ENCODE assay signal across 13 mouse cellular contexts in genomic region chr17:25968176-25968575, GRCm38 (mm10). TPM values are rescaled to one million over a fixed set of nuclear protein-coding genes. Genes with fewer than 3 reads are reported as not detected.
A peak's percentile ranks its signal among the peaks of the same experiment; 100 is the strongest.
DNase-seq lines count a peak whose midpoint lies in the region; ATAC-seq and TF ChIP-seq lines count a peak whose summit lies in the region.
"Had no signal": no experiment of that assay in that cellular context is flagged by ENCODE, and none has a peak within 500 bp of the region (broad histone marks: within the 10 kb centered on the region; RNA-seq: fewer than 3 reads in every experiment).

No protein-coding gene starts in this region.

- no peak for TF ChIP-seq EP300 in liver, postnatal 0 days (IDR thresholded peaks at IDR 0.05; ENCODE audit: low read depth)
- TF ChIP-seq EP300 in stomach, postnatal 0 days (optimal IDR thresholded peaks at IDR 0.05), result no peak

- 71% methylated on average over 1 of the region's 1 CpGs for WGBS in hindbrain, postnatal 0 days
- WGBS in hindbrain, embryonic 11.5 days, result 72% methylated on average over 1 of the region's 1 CpGs
- WGBS in kidney, postnatal 0 days, result 61% methylated on average over 1 of the region's 1 CpGs
- WGBS in liver, postnatal 0 days (ENCODE audit: insufficient replicate concordance), result 40% methylated on average over 1 of the region's 1 CpGs
- WGBS in stomach, postnatal 0 days, result 61% methylated on average over 1 of the region's 1 CpGs

- H3K27ac ChIP-seq in hindbrain, postnatal 0 days, result 0 out of 2 replicates have a peak overlapping the region, but pooled peaks have one; percentile 4
- H3K27ac ChIP-seq in hindbrain, embryonic 11.5 days (ENCODE audit: low read depth, low read length), result no peak overlapping the region
- no peak overlapping the region for H3K27ac ChIP-seq in kidney, postnatal 0 days
- peak overlapping the region; percentile 37; the same call in 1 of the 2 replicates for H3K27ac ChIP-seq in liver, postnatal 0 days (ENCODE audit: low read depth)
- peak overlapping the region; percentile 26; the same call in 1 of the 2 replicates for H3K27ac ChIP-seq in stomach, postnatal 0 days (replicated peaks)
- H3K27ac ChIP-seq: hindbrain, embryonic 14.5 days had no signal

- no peaks in the 10 kb centered on the region for H3K36me3 ChIP-seq in hindbrain, postnatal 0 days (ENCODE audit: insufficient read depth, low read length)
- H3K36me3 ChIP-seq in hindbrain, embryonic 11.5 days (ENCODE audit: control insufficient read depth, insufficient read depth, low read length), result no peaks in the 10 kb centered on the region
- no peaks in the 10 kb centered on the region for H3K36me3 ChIP-seq in kidney, postnatal 0 days (ENCODE audit: insufficient read depth, low read length)
- peaks cover 6% of the 10 kb centered on the region for H3K36me3 ChIP-seq in liver, postnatal 0 days (replicated peaks; ENCODE audit: insufficient read depth, low read length)
- H3K36me3 ChIP-seq in stomach, postnatal 0 days (ENCODE audit: control insufficient read depth, insufficient read depth, low read length), result no peaks in the 10 kb centered on the region

- TF ChIP-seq CTCF in hindbrain, postnatal 0 days (IDR thresholded peaks at IDR 0.05; ENCODE audit: low read depth), result no peak
- no peak for TF ChIP-seq CTCF in kidney, postnatal 0 days (IDR thresholded peaks at IDR 0.05; ENCODE audit: low read depth)
- TF ChIP-seq CTCF in liver, postnatal 0 days (IDR thresholded peaks at IDR 0.05; ENCODE audit: low read depth), result no peak
- TF ChIP-seq CTCF in stomach, postnatal 0 days (IDR thresholded peaks at IDR 0.05; ENCODE audit: low read depth), result no peak

- no peak overlapping the region for H3K4me2 ChIP-seq in hindbrain, postnatal 0 days (ENCODE audit: low read depth, low read length)
- no peak overlapping the region for H3K4me2 ChIP-seq in hindbrain, embryonic 11.5 days (replicated peaks; ENCODE audit: low read depth, low read length)
- no peak overlapping the region for H3K4me2 ChIP-seq in kidney, postnatal 0 days (ENCODE audit: low read length)
- H3K4me2 ChIP-seq in liver, postnatal 0 days (ENCODE audit: low read depth, low read length), result no peak overlapping the region
- no peak overlapping the region for H3K4me2 ChIP-seq in stomach, postnatal 0 days (replicated peaks; ENCODE audit: low read depth)
- H3K4me2 ChIP-seq: hindbrain, embryonic 14.5 days had no signal

- no peaks in the 10 kb centered on the region for H3K4me1 ChIP-seq in hindbrain, postnatal 0 days (ENCODE audit: insufficient read depth, low read length)
- H3K4me1 ChIP-seq in hindbrain, embryonic 11.5 days (replicated peaks; ENCODE audit: control insufficient read depth, insufficient read depth, low read length), result no peaks in the 10 kb centered on the region
- 0 out of 2 replicates have a peak, but pooled peaks cover 12% of the 10 kb centered on the region for H3K4me1 ChIP-seq in kidney, postnatal 0 days (replicated peaks; ENCODE audit: insufficient read depth, low read length)
- peaks cover 23% of the 10 kb centered on the region for H3K4me1 ChIP-seq in liver, postnatal 0 days (ENCODE audit: insufficient read depth)
- H3K4me1 ChIP-seq in stomach, postnatal 0 days (replicated peaks; ENCODE audit: control insufficient read depth, insufficient read depth), result no peaks in the 10 kb centered on the region

- H3K9ac ChIP-seq in hindbrain, postnatal 0 days (replicated peaks; ENCODE audit: low read length), result no peak overlapping the region
- no peak overlapping the region for H3K9ac ChIP-seq in hindbrain, embryonic 11.5 days (ENCODE audit: low read depth, low read length)
- H3K9ac ChIP-seq in kidney, postnatal 0 days (ENCODE audit: low read depth, low read length), result no peak overlapping the region
- no peak overlapping the region for H3K9ac ChIP-seq in liver, postnatal 0 days (replicated peaks)
- no peak overlapping the region; the same call in 1 of the 2 replicates for H3K9ac ChIP-seq in stomach, postnatal 0 days (ENCODE audit: low read length)
- H3K9ac ChIP-seq: hindbrain, embryonic 14.5 days had no signal

- H3K4me3 ChIP-seq in hindbrain, postnatal 0 days (ENCODE audit: low read length), result no peak overlapping the region
- no peak overlapping the region for H3K4me3 ChIP-seq in hindbrain, embryonic 11.5 days (ENCODE audit: low read depth, low read length)
- H3K4me3 ChIP-seq in kidney, postnatal 0 days (replicated peaks; ENCODE audit: low read depth, low read length), result no peak overlapping the region
- no peak overlapping the region for H3K4me3 ChIP-seq in liver, postnatal 0 days (ENCODE audit: low read depth, low read length)
- H3K4me3 ChIP-seq in stomach, postnatal 0 days (ENCODE audit: low read depth, low read length), result no peak overlapping the region
- H3K4me3 ChIP-seq: erythroblast, embryonic 14.5 days had no signal

- no peaks in the 10 kb centered on the region for H3K9me3 ChIP-seq in hindbrain, postnatal 0 days (ENCODE audit: low read length)
- H3K9me3 ChIP-seq in hindbrain, embryonic 11.5 days (ENCODE audit: control insufficient read depth, low read length), result no peaks in the 10 kb centered on the region
- no peaks in the 10 kb centered on the region for H3K9me3 ChIP-seq in kidney, postnatal 0 days (replicated peaks; ENCODE audit: low read length)
- no peaks in the 10 kb centered on the region for H3K9me3 ChIP-seq in liver, postnatal 0 days (ENCODE audit: low read length)
- H3K9me3 ChIP-seq in stomach, postnatal 0 days (ENCODE audit: control insufficient read depth, low read length), result no peaks in the 10 kb centered on the region

- no peak for ATAC-seq in hindbrain, postnatal 0 days
- no peak for ATAC-seq in hindbrain, embryonic 11.5 days (ENCODE audit: low FRiP score)
- ATAC-seq in kidney, postnatal 0 days (replicated peaks; ENCODE audit: low FRiP score, low read depth), result peak; percentile 72; the same call in 1 of the 2 replicates
- peak; percentile 68 for ATAC-seq in liver, postnatal 0 days
- ATAC-seq in stomach, postnatal 0 days (ENCODE audit: low FRiP score, low TSS enrichment), result peak; percentile 55; the same call in 1 of the 2 replicates
- ATAC-seq: CD4-positive, CD25-positive, alpha-beta regulatory T cell, adult 4 months had no signal

- DNase-seq in hindbrain, postnatal 0 days (ENCODE audit: low spot score), result no peak
- DNase-seq in hindbrain, embryonic 11.5 days (ENCODE audit: low spot score), result no peak
- DNase-seq in kidney, postnatal 0 days (ENCODE audit: low spot score), result peak; percentile 34
- DNase-seq in liver, postnatal 0 days, result no peak
- peak; percentile 48 for DNase-seq in stomach, postnatal 0 days (ENCODE audit: low spot score)
- DNase-seq in cerebellum, adult 8-10 months, result no peak
- DNase-seq in MN1 (ENCODE audit: low spot score) (no peak), adipocyte (ENCODE audit: low spot score) (no peak)

- no peaks in the 10 kb centered on the region for H3K27me3 ChIP-seq in hindbrain, postnatal 0 days (ENCODE audit: insufficient read depth, low read length)
- no peaks in the 10 kb centered on the region for H3K27me3 ChIP-seq in hindbrain, embryonic 11.5 days (ENCODE audit: control insufficient read depth, insufficient read depth, low read length)
- H3K27me3 ChIP-seq in kidney, postnatal 0 days (ENCODE audit: insufficient read depth, low read length), result no peaks in the 10 kb centered on the region
- H3K27me3 ChIP-seq in liver, postnatal 0 days (ENCODE audit: insufficient read depth, low read length), result no peaks in the 10 kb centered on the region
- H3K27me3 ChIP-seq in stomach, postnatal 0 days (ENCODE audit: control insufficient read depth, insufficient read depth, low read length), result no peaks in the 10 kb centered on the region

RNA-seq across cellular contexts. Expression of gene A930017K11Rik, which starts 15.8 kb away (rescaled TPM):
- 5.6 and 7.2 TPM in 2 replicates for total RNA-seq in hindbrain, postnatal 0 days (2014; rRNA removed)
- 4.4 and 5.0 TPM in 2 replicates for polyA plus RNA-seq in hindbrain, postnatal 0 days (2015; fragmentation: Nextera tagmentation; extraction: Ambion mirVana)
- polyA plus RNA-seq in hindbrain, embryonic 11.5 days (2014; fragmentation: Nextera tagmentation; extraction: Ambion mirVana), result 0.18 and 0.19 TPM in 2 replicates
- 6.8 and 7.2 TPM in 2 replicates for polyA plus RNA-seq in kidney, postnatal 0 days (2015; fragmentation: Nextera tagmentation; extraction: Ambion mirVana)
- not detected in 2 replicates for polyA plus RNA-seq in liver, postnatal 0 days (2015; fragmentation: Nextera tagmentation; extraction: Ambion mirVana)
- 0.06 TPM in 1 of 2 replicates, not detected in the other for polyA plus RNA-seq in stomach, postnatal 0 days (2015; fragmentation: Nextera tagmentation; extraction: Ambion mirVana)
- total RNA-seq: gastrocnemius, adult 8-10 months; megakaryocyte, adult 5-6 weeks had no signal
- polyA plus RNA-seq: CD4-positive, CD25-positive, alpha-beta regulatory T cell, adult 4 months had no signal

RNA-seq across cellular contexts. Expression of gene Capn15, which starts 17.4 kb away (rescaled TPM):
- total RNA-seq in hindbrain, postnatal 0 days (2014; rRNA removed), result 35.1 and 41.4 TPM in 2 replicates
- polyA plus RNA-seq in hindbrain, postnatal 0 days (2015; fragmentation: Nextera tagmentation; extraction: Ambion mirVana), result 19.0 and 20.1 TPM in 2 replicates
- 19.5 and 20.3 TPM in 2 replicates for polyA plus RNA-seq in hindbrain, embryonic 11.5 days (2014; fragmentation: Nextera tagmentation; extraction: Ambion mirVana)
- polyA plus RNA-seq in kidney, postnatal 0 days (2015; fragmentation: Nextera tagmentation; extraction: Ambion mirVana), result 17.0 and 19.8 TPM in 2 replicates
- polyA plus RNA-seq in liver, postnatal 0 days (2015; fragmentation: Nextera tagmentation; extraction: Ambion mirVana), result 6.6 and 8.3 TPM in 2 replicates
- 12.5 and 13.7 TPM in 2 replicates for polyA plus RNA-seq in stomach, postnatal 0 days (2015; fragmentation: Nextera tagmentation; extraction: Ambion mirVana)

RNA-seq across cellular contexts. Expression of gene Nhlrc4, which starts 23.4 kb away (rescaled TPM):
- total RNA-seq in hindbrain, postnatal 0 days (2014; rRNA removed), result 0.61 and 0.68 TPM in 2 replicates
- polyA plus RNA-seq in hindbrain, postnatal 0 days (2015; fragmentation: Nextera tagmentation; extraction: Ambion mirVana), result 0.30 and 0.72 TPM in 2 replicates
- polyA plus RNA-seq in hindbrain, embryonic 11.5 days (2014; fragmentation: Nextera tagmentation; extraction: Ambion mirVana), result 0.15 and 0.27 TPM in 2 replicates
- polyA plus RNA-seq in kidney, postnatal 0 days (2015; fragmentation: Nextera tagmentation; extraction: Ambion mirVana), result 1.1 and 2.5 TPM in 2 replicates
- 2.0 and 3.8 TPM in 2 replicates for polyA plus RNA-seq in liver, postnatal 0 days (2015; fragmentation: Nextera tagmentation; extraction: Ambion mirVana)
- polyA plus RNA-seq in stomach, postnatal 0 days (2015; fragmentation: Nextera tagmentation; extraction: Ambion mirVana), result not detected in 2 replicates
- total RNA-seq: gastrocnemius, adult 8-10 months; megakaryocyte, adult 5-6 weeks had no signal
- polyA plus RNA-seq: CD4-positive, CD25-positive, alpha-beta regulatory T cell, adult 4 months; hindbrain, embryonic 14.5 days had no signal

RNA-seq across cellular contexts. Expression of gene Pigq, which starts 23.4 kb away (rescaled TPM):
- total RNA-seq in hindbrain, postnatal 0 days (2014; rRNA removed), result 90.6 and 99.7 TPM in 2 replicates
- 69.7 and 76.3 TPM in 2 replicates for polyA plus RNA-seq in hindbrain, postnatal 0 days (2015; fragmentation: Nextera tagmentation; extraction: Ambion mirVana)
- polyA plus RNA-seq in hindbrain, embryonic 11.5 days (2014; fragmentation: Nextera tagmentation; extraction: Ambion mirVana), result 45.4 and 47.4 TPM in 2 replicates
- polyA plus RNA-seq in kidney, postnatal 0 days (2015; fragmentation: Nextera tagmentation; extraction: Ambion mirVana), result 69.5 and 70.2 TPM in 2 replicates
- polyA plus RNA-seq in liver, postnatal 0 days (2015; fragmentation: Nextera tagmentation; extraction: Ambion mirVana), result 56.0 and 58.7 TPM in 2 replicates
- 25.4 and 29.9 TPM in 2 replicates for polyA plus RNA-seq in stomach, postnatal 0 days (2015; fragmentation: Nextera tagmentation; extraction: Ambion mirVana)

RNA-seq across cellular contexts. Expression of gene Rab40c, which starts 48.6 kb away (rescaled TPM):
- 33.2 and 39.1 TPM in 2 replicates for total RNA-seq in hindbrain, postnatal 0 days (2014; rRNA removed)
- 34.7 and 35.3 TPM in 2 replicates for polyA plus RNA-seq in hindbrain, postnatal 0 days (2015; fragmentation: Nextera tagmentation; extraction: Ambion mirVana)
- 19.1 and 19.5 TPM in 2 replicates for polyA plus RNA-seq in hindbrain, embryonic 11.5 days (2014; fragmentation: Nextera tagmentation; extraction: Ambion mirVana)
- 20.4 and 22.1 TPM in 2 replicates for polyA plus RNA-seq in kidney, postnatal 0 days (2015; fragmentation: Nextera tagmentation; extraction: Ambion mirVana)
- polyA plus RNA-seq in liver, postnatal 0 days (2015; fragmentation: Nextera tagmentation; extraction: Ambion mirVana), result 6.5 and 7.3 TPM in 2 replicates
- 20.2 TPM in 2 replicates for polyA plus RNA-seq in stomach, postnatal 0 days (2015; fragmentation: Nextera tagmentation; extraction: Ambion mirVana)

Comparison
In these comparisons a context has a peak if more than half of its experiments do, and no peak if none do; other contexts are left out.
1. H3K27ac ChIP-seq: peak in hindbrain, postnatal 0 days (single experiment), liver, postnatal 0 days (single experiment) and stomach, postnatal 0 days (single experiment); none in hindbrain, embryonic 11.5 days (single experiment) and kidney, postnatal 0 days (single experiment).
2. ATAC-seq: peak in kidney, postnatal 0 days (single experiment), liver, postnatal 0 days (single experiment) and stomach, postnatal 0 days (single experiment); none in hindbrain, postnatal 0 days (single experiment) and hindbrain, embryonic 11.5 days (single experiment).
3. DNase-seq: peak in kidney, postnatal 0 days (single experiment) and stomach, postnatal 0 days (single experiment); none in hindbrain, postnatal 0 days (single experiment), hindbrain, embryonic 11.5 days (single experiment), liver, postnatal 0 days (single experiment), cerebellum, adult 8-10 months (single experiment), MN1 (single experiment) and adipocyte (single experiment).